Mouse (Mus musculus): ENCODE measurements around the gene Phkg1. TPM values are rescaled to one million over a fixed set of nuclear protein-coding genes. Genes with fewer than 3 reads are reported as not detected.
"Not testable (repeated sequence)": the region's sequence is repeated elsewhere in the genome, so short reads cannot be mapped to it uniquely, and the experiment has no call there.

The Phkg1 gene
- 10 to 100 TPM; 17.3 to 19.8 TPM for total RNA-seq (2021)

DNA sequence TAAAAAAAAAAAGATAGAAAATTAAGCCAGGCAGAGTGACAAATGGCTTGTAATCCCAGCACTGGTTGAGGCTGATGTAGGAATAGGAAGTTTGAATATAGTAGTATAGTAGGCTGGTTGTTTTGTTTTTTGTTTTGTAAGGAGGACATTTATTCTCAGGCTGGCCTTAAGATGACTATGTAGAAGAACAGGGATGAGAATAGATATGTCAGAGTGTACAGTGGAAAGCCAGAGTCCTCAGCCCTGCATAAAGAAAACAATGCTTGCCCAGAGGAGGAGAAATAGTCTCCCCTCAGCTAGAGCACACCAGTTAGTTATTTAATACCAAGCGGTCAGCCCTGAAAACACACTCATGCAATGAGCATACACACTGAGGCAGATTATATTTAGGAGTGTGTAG, at the start of gene Phkg1:
Gene Phkg1 (minus strand): TSS at position 101 of the 400 bp plus-strand sequence.
- intact Hi-C loops (cut with DNase I): no loop called here
- DNase-seq: no peak

DNA sequence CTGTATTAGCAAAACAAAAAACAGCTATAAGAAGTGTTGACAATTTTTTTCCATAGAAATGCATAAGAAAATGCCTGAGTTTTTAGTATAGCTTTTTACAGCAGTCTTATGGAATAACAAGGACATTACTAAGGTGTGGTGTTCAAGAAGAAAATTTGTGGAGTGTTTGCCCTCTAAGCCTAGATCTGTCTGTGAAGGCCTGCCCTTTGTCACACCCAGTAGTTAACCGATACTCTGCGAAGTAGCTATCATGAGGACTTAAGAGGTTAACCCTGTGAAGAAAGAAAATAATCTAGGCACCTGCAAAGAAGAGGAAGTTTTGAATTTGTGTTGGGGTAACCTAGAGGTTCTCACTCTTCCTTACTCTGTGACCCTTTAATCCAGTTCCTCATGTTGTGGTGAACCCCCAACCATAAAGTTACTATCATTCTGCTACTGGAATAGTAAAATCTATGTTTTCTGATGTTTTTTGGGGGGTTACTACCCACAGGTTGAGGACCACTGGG, 49.2 kb upstream of the Phkg1 start:
- intact Hi-C loops (cut with DNase I): no loop called here
- no peak for DNase-seq

DNA sequence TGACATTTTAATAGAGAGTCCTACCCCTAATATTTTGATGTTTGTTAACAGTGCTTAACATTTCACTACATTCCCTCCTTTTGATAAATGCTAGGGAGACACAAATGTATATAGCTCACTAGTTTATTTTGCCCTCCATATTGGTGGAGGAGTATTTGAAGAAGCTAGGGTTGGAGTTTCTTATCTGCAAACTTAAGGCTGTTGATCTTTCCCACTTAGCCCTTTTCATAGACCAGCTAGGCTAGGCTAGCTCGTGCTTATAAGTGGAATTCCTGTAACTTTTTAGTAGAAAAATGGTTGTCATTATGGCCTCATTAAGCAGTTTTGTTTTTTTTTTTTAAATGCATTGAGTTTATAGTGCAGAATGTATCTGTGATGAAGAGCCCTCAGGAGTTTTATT, 45.1 kb upstream of the Phkg1 start:
- intact Hi-C loops (cut with DNase I): loop anchor here (5.0 kb wide), 1 partner anchor 229 kb away; the partner anchor contains the start of gene Rabgef1
- DNase-seq: no peak

DNA sequence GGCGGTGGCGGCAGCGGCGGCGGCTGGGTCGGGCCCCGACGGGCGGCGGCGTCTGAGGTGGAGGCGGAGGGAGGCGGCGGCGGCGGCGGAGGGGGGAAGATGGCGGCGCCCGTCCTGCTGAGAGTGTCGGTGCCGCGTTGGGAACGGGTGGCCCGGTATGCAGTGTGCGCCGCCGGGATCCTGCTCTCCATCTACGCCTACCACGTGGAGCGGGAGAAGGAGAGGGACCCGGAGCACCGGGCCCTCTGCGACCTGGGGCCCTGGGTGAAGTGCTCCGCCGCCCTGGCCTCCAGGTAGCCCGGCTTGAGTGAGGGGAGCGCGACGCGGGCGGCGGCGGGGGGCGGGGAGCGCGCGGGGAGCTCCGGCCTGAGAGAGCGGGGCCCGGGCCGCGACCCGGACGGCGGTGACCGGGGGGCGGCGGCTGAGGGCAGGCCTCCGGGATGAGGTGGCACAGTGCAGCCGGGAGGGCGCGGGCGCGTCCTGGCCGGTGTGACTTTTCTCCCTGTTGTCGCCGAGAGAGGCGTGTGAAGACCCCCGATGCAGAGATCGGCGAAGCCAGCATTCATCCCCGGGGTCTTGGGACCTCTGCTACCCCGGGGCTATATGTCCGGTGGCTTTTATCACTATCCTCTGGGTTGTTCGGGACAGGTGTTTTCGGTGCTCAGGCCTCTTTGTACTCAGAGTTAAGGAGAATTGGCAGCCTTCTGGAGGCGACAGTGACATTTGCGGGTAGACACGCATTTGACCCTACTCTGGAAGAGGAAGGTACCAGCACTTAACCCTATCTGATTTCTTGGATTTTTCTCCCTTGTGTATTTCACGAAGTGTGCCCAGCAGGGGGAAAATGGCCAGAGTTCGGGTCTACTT, 44.0 kb upstream of the Phkg1 start:
- intact Hi-C loops (cut with DNase I): loop anchor here (5.0 kb wide), 1 partner anchor 230 kb away; the partner anchor contains the start of gene Rabgef1

DNA sequence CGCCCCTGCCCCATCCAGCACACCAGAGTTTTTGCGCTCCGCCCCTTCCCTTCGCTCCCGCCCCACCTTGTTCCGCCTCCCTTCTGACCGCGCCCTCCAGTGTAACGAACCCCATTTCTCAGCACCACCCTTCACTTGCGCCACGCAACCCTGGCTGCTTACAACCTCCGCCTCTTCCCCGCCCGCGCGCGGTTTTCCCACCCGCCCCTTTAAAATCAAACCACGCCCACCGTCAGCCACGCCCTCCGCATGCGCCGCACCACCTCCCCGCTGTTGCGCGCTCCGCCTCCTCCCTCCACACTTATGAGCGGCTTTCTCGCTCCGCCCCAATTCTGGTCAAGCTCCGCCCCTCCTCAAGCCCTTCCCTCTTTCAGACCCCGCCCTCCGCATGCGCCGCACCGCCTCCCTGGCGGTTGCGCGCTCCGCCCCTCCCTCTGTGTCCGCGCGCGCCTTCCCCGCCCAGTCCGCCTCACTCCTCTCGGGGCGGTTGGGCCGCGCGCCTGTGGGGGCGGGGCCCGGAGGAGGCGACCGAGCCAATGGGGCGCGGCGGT, 43.2 kb upstream of the Phkg1 start, which contains the start of gene Vkorc1l1:
Gene Vkorc1l1 (plus strand): TSS at position 476 of the 551 bp plus-strand sequence.
- DNase-seq: peak; percentile 98 to 99
- intact Hi-C loops (cut with DNase I): loop anchor here (2.0 to 5.0 kb wide), 2 partner anchors 33 to 231 kb away; partner anchors contain the start of genes Nupr1l and Rabgef1

More for the DNA sequence above, 44.0 kb upstream of the Phkg1 start:
- peak; percentile 16 to 49 for DNase-seq

DNA sequence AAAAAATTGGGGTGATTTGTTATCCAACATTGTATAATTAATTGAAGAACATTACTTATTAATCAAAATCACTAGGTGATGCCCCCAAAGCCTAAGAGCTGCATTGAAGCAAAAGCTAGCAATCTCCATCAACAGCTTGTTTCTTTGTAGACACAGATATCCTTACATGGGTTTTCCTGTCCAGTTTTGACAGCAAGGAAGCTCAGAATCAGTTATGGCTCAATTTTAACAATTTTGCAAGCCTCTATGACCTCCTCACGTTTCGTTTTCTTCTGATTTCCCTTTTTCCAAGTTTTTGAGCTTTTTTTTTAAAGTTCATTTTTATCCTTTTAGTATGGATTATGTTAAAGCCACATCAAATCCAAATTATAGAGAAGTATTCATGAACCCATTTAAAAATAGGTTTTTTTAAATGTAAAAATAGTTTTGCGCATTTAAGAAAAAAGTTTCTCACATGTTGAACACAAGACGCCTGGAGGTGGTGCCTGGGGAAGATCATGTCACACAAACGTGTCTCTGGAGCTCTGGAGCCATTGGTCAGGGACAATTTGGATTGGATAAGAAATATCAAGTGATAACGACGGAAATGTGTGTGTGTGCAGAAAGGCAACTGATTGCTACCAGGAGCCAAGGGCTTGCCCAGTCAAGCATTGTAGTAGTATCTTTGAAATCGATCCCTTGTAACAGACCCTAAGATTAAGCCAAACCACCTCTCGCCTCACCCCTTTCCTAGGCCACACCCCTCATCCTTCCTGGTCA, 42.6 kb upstream of the Phkg1 start:
- no peak for DNase-seq
- intact Hi-C loops (cut with DNase I): loop anchor here (2.0 to 5.0 kb wide), 2 partner anchors 32 to 231 kb away; partner anchors contain the start of genes Nupr1l and Rabgef1

DNA sequence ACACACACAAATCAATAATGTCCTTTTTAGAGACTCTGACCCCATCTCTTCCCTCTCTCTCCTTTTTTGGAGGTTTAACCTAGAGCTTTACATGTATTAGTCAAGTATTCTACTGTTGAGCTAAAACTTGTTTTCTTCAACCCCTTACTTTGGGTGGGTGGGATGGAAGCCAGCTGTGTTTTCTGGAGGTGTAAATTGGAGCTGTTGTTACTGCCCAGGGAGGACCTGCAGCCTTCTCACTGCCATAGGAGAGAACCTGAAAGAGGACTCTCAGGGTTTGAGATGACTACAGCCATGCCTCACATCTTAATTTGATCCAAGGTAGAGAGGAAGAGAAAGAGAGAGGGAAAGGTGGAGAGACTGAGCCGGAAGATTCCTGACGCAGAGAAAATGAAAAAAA, 41.9 kb upstream of the Phkg1 start:
- intact Hi-C loops (cut with DNase I): loop anchor here (2.0 to 5.0 kb wide), 2 partner anchors 31 to 232 kb away; partner anchors contain the start of genes Nupr1l and Rabgef1
- no peak for DNase-seq

DNA sequence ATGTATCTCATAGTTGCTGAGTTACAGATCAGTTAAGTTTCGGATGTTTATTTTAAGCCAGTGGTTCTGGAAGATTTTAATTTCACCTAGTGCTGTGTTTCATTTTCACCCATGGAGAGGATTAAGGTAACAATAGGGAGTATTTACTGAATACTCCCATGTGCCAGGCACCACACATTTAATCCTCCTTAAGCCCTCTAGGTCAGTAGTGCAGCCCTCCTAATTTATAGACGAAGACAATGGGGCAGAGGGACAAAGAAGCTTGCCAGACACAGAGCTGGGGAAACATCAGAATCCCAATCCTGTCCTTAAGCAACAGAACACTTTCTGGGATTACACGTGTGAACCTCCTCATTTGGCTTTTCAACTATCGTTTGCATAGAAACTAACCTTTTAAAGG, 38.6 kb upstream of the Phkg1 start:
- intact Hi-C loops (cut with DNase I): no loop called here
- DNase-seq: no peak

DNA sequence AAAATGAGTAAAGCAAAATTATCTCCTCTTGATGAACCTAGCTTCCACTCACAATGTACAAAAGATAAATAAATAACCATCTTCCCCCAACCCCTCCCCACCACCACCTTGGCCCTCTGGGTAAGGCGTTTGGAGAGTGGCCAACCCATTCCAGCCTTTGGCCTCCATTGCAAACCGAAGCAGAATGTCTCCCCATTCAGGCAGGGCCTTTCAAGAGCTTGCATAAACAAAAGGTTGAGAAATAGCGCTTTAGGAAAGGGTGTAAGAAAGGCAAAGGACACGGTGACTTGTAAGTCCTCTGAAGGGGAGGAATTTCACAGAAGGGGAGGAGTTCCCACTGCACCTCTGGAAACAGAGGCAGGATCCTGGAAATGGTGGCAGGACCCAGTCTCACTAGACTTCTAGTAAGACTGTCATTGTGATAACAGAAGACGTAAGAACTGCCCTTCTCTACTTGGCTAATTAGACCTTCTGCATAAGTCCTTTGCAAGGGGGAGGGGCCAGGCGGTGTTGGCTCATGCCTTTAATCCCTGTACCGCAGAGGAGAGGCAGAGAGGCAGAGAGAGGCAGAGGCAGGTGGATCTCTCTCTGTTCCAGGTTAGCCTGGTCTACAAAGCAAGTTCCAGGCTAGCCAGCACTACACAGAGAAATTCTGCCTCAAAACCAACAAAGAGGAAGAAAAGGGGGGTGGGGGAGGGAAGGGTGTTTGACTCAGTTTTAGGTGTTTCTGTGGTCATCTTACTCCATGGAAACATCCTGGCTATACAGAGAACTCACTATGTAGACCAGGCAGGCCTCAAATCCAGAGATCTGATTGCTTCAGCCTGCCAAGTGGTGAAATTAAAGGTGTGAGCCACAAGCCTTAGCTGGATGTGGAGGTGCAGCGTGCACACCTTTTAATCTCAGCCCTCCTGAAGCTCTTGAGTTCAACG, 31.8 kb upstream of the Phkg1 start:
- intact Hi-C loops (cut with DNase I): no loop called here
- no peak for DNase-seq

DNA sequence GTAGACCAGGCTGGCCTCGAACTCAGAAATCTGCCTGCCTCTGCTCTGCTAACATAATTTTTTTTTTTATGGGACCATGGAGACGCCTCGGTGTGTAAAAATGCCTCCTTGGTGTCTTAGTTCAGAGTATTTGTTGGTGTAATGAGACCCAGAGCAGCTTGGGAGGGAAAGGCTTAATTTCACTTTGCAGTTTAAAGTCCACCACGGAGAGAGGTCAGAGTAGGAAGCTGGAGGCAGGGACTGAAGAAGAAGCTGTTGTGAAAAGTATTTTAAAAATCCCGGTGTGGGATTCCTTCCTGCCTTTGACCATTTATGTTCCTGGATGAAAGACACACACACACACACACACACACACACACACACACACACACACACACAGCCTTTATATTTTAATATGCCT, 27.6 kb upstream of the Phkg1 start:
- intact Hi-C loops (cut with DNase I): no loop called here

DNA sequence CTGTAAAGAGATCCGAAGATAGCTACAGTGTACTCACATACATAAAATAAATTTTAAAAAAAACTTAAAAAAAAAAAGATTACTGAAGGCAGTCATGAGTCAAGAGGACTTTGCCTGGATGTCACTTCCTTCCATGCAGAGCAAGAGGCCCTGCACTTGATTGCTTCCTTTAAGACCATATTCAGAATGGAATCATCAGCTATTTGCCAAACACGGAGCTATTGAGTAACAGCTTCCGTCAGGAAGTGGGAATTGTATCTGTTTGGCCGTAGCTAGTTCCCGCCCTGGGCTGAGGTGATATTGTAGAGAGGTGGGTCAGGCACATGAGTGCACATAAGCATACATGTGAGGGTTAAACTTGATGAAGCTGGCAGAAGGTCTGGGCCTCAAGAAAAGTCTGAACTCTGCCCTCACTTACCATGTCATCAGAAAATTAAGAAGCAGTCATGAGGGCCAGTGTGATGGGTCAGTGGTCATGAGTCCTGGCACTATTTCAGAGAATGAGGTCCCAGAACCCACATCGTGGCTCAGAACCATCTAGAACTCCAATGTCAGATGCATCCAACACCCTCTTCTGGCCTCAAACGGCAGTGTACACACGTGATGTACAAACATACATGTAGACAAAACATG, 26.6 kb upstream of the Phkg1 start:
- no peak for DNase-seq
- intact Hi-C loops (cut with DNase I): no loop called here

More for the DNA sequence above, 27.6 kb upstream of the Phkg1 start:
- no peak for DNase-seq

DNA sequence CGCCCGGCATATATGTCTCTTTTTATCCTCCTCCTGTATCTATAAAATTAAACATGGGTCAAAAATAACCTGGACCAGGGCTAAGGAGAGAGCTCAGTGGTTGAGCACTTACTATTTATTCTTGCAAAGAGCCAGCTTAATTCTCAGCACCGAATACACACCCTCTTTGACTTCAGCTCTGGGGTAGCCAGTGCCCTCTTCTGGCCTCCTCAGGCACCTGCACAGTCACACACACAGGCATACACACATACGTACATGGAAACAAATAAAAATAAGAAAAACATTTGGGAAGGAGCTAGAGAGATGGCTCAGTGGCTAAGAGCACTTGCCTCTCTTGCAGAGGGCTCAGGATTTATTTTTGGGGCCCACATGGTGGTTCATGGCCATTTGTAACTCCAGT, 23.6 kb upstream of the Phkg1 start:
- intact Hi-C loops (cut with DNase I): no loop called here
- no peak for DNase-seq

DNA sequence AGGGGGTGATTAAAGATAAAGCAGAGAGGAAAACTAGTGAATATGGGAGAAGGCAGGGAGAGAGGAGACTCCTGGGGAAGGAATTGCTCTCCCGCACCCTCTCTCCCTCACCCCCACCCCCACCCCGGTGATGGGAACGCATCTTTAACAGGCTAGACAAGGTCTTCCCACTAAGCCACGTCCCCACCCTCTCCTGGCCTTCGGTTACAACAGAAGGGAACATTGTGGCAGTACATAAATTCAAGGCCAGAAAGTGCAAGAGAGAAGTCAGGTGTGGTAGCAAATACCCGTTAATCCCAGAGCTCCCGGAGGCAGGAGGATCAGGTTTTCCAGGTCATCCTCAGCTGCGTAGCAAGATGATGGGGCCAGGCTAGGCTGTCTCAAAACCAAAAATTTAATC, 21.0 kb upstream of the Phkg1 start:
- intact Hi-C loops (cut with DNase I): no loop called here
- DNase-seq: no peak

DNA sequence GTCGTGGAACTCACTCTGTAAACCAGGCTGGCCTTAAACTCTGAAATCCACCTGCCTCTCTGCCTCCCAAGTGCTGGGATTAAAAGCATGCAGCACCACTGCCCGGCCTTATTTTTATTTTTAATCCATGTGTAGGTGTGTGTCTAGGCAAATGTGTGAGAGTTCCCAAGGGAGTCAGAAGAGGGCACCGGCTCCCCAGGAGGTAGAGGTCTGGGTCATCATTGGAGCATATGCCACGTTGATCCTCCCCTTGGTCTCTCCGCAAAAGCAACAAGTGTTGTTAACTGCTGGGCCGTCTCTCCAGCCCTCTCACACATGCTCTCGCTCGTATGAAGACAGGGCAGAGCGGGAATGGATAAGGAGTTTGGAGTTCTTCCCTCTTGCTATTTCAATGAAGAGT, 20.4 kb upstream of the Phkg1 start:
- intact Hi-C loops (cut with DNase I): no loop called here
- DNase-seq: no peak

DNA sequence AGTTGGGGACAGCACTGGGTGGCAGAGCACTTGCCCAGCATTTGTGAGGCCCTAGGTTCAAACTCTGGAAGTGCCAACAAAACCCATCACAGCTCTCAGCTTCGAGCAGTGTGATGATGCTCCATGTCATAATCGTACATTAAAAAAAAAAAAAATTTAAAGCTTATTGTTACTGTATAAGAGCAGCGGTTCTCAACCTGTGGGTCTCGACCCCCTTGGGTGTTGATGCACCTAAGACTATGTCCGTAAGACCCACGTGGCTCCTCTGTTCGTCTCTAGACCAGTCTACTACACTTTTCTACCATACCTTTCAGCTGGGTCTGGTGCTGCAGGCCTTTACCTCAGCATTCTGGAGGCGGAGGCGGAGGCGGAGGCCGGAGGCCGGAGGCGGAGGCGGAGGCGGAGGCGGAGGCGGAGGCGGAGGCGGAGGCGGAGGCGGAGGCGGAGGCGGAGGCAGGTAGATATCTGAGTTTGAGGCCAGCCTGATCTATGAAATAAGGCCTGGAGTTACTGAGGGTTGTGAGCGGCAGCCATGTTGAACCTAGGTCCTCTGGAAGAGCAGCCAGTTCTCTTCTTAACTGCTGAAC, 19.8 kb upstream of the Phkg1 start:
- intact Hi-C loops (cut with DNase I): no loop called here
- no peak for DNase-seq

DNA sequence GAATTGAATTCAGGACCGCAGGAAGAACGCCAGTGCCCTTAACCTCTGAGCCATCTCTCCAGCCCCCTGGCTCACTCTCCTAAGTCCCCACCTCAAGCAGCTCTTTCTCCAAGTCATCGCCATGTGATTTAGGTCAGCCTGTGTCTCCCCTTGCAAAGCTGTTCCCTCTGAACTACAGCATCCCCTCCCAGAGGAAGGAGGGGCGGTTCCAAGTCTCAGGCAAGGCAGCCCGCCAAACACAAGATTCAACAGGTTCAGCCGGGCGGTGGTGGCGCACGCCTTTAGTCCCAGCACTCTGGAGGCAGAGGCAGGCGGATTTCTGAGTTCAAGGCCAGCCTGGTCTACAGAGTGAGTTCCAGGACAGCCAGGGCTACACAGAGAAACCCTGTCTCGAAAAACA, 17.1 kb upstream of the Phkg1 start:
- DNase-seq; intact Hi-C loops (cut with DNase I): not testable (repeated sequence)

DNA sequence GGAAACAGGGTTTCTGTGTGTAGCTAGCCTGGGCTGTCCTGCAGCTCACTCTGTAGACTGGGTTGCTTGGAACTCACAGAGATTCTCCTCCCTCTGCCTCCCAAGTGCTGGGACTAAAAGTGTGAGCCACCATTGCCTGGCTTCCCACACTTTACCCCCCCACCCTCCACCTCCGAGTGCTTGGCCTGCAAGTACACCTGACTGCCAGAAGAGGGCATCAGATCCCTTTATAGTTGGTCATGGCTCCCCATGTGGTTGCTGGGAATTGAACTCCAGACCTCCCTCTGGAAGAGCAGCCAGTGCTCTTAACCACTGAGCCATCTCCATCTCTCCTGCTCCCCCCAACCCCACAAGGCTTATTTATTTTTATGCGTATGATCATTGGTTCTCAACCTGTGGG, 15.7 kb upstream of the Phkg1 start:
- intact Hi-C loops (cut with DNase I): no loop called here
- DNase-seq: peak; percentile 7

DNA sequence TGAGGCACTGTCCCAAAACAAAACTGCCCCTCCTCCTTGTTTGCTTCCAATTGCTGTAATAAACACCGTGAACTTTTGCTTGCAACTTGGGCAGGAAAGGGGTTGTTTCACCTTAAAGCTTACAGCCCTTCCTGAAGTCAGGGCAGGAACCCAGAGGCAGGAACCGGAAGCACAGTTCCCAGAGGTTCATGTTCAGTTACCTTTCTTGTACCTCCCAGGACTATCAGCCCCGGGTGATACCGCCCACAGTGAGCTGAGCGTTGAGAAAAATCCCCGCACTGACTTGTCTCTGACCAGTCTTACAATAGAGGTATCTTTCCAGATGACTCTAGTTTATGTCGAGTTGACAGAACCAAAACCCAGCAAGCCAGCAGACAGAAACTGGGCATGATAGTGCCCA, 11.2 kb upstream of the Phkg1 start:
- intact Hi-C loops (cut with DNase I): loop anchor here (2.0 kb wide), 1 partner anchor 31 kb away; the partner anchor contains the start of gene Vkorc1l1
- DNase-seq: no peak

DNA sequence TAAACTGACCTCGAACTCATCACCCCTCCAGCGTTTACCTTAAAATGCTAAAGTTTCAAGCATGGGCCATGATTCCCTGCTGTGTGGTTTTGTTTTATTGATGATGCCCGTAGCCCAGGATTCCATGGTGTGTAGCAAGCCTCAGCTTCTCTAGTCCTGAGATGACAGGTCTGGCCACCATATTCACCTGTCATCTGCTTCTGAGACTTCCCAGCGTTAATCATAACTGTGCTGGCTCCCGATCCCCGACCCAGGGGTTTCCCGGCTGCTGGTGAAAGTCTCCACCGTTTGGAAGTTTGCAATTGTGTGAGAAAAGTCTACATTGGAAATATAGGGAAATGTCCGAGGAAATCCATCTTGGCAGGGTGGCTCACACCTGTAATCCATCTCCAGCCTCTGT, 10.8 kb upstream of the Phkg1 start:
- DNase-seq: no peak
- intact Hi-C loops (cut with DNase I): loop anchor here (2.0 kb wide), 1 partner anchor 32 kb away; the partner anchor contains the start of gene Vkorc1l1

Data from heart, postnatal 36 days (tissue).